Mouse (Mus musculus) neural tube, embryonic 12.5 days (tissue): Measurements from ENCODE around the gene Car14. TPM values are rescaled to one million over a fixed set of nuclear protein-coding genes. Genes with fewer than 3 reads are reported as not detected.
"Not testable (repeated sequence)": the region's sequence is repeated elsewhere in the genome, so short reads cannot be mapped to it uniquely, and the experiment has no call there.

Experiments
- ATAC-seq: fragments of 200-750 bp; cut with Nextera tagmentation; 2 replicates; pipeline ENCODE4 v1.8.0; 2017; ENCODE audit warnings: low read depth, mild to moderate bottlenecking, moderate TSS enrichment, moderate library complexity; ENCODE audit not compliant: low FRiP score
- H3K27ac ChIP-seq: fragments of 300-500 bp; sonication (generic); 2 replicates; pipeline ENCODE4 v1.5.1; 2016
- H3K27me3 ChIP-seq: fragments of 300-500 bp; sonication (generic); replicated peaks from 2 replicates; pipeline ENCODE4 v1.6.1; 2016; ENCODE audit warnings: mild to moderate bottlenecking
- H3K36me3 ChIP-seq: fragments of 300-500 bp; sonication (generic); 2 replicates; pipeline ENCODE4 v1.6.1; 2016; ENCODE audit warnings: mild to moderate bottlenecking
- H3K4me1 ChIP-seq: fragments of 300-500 bp; sonication (generic); 2 replicates; pipeline ENCODE4 v1.6.1; 2016
- H3K4me2 ChIP-seq: fragments of 300-500 bp; sonication (generic); replicated peaks from 2 replicates; pipeline ENCODE4 v1.6.1; 2016; ENCODE audit warnings: mild to moderate bottlenecking
- H3K4me3 ChIP-seq: fragments of 300-500 bp; sonication (generic); 2 replicates; pipeline ENCODE4 v1.5.1; 2016
- H3K9ac ChIP-seq: fragments of 300-500 bp; sonication (generic); 2 replicates; pipeline ENCODE4 v1.6.1; 2016; ENCODE audit warnings: mild to moderate bottlenecking
- H3K9me3 ChIP-seq: fragments of 300-500 bp; sonication (generic); 2 replicates; pipeline ENCODE4 v1.6.1; 2016; ENCODE audit warnings: mild to moderate bottlenecking
- WGBS: fragments of 180-500 bp; shearing (Covaris S2); methylation state at CpG from one replicate; pipeline ENCODE4 v1.1.7; 2016; 5-methylcytosine and 5-hydroxymethylcytosine counted together
- polyA plus RNA-seq: library from polyadenylated mRNA; unstranded; fragments of >200 nt; fragmentation: Nextera tagmentation; extraction: Ambion mirVana; gene quantifications from 2 replicates; pipeline ENCODE4 v1.2.1, GENCODE M21; 2016

Gene Car14
- 8.6 and 9.3 TPM in 2 replicates for polyA plus RNA-seq

DNA sequence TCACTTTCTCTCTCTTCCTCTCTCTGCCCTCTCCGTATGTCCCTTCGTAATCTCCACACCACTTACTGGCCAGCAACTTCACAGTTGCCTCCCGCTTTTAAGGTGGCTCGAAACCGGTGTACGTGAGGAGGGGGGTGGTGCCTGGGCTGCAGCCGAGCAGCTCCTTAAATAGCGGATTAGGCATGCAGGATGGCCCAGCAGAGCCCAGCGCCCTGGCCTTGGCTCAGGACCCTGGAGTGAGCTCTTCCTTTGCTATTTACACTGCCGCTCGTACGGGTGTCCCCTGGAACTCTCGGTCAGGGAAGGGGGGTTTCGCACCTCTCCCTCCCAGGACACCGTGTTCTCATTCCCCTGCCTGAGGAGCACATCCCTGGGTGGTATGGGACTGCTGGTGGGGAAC, at the start of gene Car14:
Gene Car14 (minus strand): TSS at position 124 of the 400 bp plus-strand sequence.
- Histone ChIP-seq H3K27ac (no peak within 1 kb of the TSS), H3K27me3 (no peaks in the 10 kb centered on the region), H3K4me3 (peak within 1 kb of the TSS; percentile 28), H3K9ac (peak within 1 kb of the TSS; percentile 52), H3K9me3 (no peaks in the 10 kb centered on the region), H3K36me3 (no peaks in the 10 kb centered on the region), H3K4me2 (peak within 1 kb of the TSS; percentile 83), H3K4me1 (peaks cover 25% of the 10 kb centered on the region)
- under 1% methylated on average over 15 of the region's 15 CpGs for WGBS
- ATAC-seq, result peak; percentile 43

DNA sequence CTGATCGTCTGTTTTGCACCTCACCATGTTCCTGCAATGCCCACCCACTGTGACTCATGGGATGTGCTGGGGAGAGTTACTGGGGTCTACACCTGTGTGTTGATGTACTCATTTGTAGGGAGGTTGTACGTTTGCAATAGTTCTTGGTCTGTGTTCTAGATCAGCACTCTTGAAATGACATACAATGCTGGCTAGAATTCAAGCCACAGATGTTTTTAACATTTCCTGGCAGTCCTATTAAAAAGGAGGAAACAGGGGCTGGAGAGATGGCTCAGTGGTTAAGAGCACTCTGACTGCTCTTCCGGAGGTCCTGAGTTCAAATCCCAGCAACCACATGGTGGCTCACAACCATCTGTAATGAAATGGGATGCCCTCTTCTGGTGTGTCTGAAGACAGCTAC, 49.0 kb upstream of the Car14 start:
- Histone ChIP-seq H3K27me3 (no peaks in the 10 kb centered on the region), H3K9ac (no peak overlapping the region), H3K9me3 (no peaks in the 10 kb centered on the region), H3K4me3 (no peak overlapping the region), H3K4me1 (no peaks in the 10 kb centered on the region), H3K4me2 (no peak overlapping the region), H3K27ac (no peak overlapping the region), H3K36me3 (no peaks in the 10 kb centered on the region)
- WGBS, result 70% methylated on average over 3 of the region's 3 CpGs
- ATAC-seq, result no peak

DNA sequence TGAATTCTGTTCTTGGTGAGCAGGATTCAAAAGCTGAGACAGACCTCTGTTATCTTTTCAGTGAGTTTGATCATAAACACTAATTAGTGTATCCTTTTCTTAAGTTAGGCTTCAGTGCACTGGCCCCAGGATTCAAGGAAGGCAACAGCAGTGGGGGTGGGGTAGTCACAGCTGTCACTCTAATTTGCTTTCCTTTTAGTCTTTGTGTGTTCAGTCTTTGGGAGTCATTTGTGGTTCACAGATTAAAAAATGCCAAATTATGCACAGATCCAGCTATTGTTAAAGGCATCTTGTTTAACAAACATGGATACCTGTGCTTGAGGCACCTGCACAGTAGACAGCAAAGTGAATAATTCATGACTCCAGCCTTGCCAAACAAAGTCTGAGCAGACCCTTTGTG, 48.5 kb upstream of the Car14 start:
- no peak for ATAC-seq
- Histone ChIP-seq H3K4me2 (no peak overlapping the region), H3K27ac (no peak overlapping the region), H3K9ac (no peak overlapping the region), H3K36me3 (no peaks in the 10 kb centered on the region), H3K4me1 (no peaks in the 10 kb centered on the region), H3K9me3 (no peaks in the 10 kb centered on the region), H3K27me3 (no peaks in the 10 kb centered on the region), H3K4me3 (no peak overlapping the region)

DNA sequence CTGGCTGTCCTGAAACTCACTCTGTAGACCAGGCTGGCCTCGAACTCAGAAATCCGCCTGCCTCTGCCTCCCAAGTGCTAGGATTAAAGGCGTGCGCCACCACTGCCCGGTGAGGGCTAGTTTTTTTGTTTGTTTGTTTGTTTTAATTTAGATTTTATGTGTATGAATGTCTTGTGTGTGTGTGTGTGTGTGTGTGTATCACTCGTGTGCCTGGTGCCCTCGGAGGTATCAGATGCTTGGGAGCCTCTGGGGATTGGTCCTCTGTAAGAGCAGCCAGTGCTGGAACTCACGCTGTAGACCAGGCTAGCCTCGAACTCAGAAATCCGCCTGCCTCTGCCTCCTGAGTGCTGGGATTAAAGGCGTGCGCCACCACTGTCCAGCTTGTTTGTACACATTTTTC, 47.1 kb upstream of the Car14 start:
- peak overlapping the region; percentile 96 for H3K27ac ChIP-seq
- peak overlapping the region; percentile 69 for H3K4me2 ChIP-seq
- peak overlapping the region; percentile 48 for H3K4me3 ChIP-seq
- not testable (repeated sequence) for H3K36me3 ChIP-seq, H3K4me1 ChIP-seq, H3K27me3 ChIP-seq, H3K9me3 ChIP-seq
- H3K9ac ChIP-seq, result peak overlapping the region; percentile 65
- peak; percentile 18; the same call in 1 of the 2 replicates for ATAC-seq
- 76% methylated on average over 12 of the region's 12 CpGs for WGBS

DNA sequence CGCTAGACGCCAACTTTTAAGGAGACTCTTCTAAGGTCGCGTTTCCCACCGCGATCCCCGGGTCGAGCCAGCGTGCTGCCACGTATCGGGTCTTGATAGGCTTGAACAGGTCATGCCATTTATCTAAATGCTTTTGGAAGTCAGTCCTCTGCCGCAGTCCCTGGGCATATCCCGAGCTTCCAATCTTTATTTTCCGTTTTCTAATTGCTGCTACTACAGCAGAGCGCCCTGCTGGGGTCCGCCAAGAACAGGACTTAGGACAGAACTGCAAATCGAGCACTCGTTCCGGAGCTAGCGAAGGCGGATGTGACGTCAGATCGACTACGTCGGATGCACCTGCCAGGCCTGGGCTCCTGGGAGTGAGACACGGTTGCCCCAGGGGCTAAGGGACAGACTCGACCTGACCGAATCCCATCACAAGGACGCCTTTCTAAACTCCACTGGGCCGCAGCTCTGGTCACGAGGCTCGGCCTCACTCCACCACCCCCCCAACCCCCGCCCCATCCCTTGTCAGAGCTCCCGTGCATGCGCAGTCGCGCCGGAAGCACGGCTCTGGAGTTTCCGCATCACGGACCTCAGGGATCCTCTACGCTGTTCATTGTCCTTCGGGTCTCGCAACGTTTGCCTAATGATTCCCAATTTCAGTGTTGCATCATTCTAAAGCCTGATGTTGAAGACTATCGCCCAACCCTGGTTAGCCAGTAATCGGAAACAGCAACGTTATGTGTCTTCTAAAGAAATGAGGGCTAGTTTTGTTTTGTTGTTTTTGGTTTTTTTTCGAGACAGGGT, 46.5 kb upstream of the Car14 start:
- Histone ChIP-seq H3K36me3 (peaks cover 13% of the 10 kb centered on the region), H3K27me3 (no peaks in the 10 kb centered on the region), H3K4me2 (peak overlapping the region; percentile 69), H3K4me3 (peak overlapping the region; percentile 48), H3K27ac (peak overlapping the region; percentile 96), H3K4me1 (no peaks in the 10 kb centered on the region), H3K9ac (peak overlapping the region; percentile 65), H3K9me3 (no peaks in the 10 kb centered on the region)
- peak; percentile 96 for ATAC-seq
- WGBS, result 2% methylated on average over 49 of the region's 49 CpGs

DNA sequence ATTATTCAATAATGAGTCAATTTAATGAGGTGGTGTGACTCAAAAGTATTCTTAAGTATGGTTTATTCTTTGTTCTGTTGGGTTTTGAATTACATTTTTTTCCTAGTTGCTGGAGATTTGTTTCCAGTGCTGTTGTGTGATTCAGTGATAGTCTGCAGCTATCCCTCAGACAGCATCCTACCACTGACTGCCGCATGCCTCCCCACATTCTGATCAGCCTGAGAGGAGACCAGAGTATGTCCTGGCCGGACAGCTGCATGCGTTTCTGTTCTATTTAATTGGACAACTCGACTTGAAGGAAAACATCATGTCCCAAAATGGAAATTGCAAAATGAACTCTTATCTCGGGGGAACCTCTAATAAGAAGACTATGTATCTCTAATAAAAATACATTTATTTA, 43.8 kb upstream of the Car14 start:
- H3K4me3 ChIP-seq, result no peak overlapping the region
- no peaks in the 10 kb centered on the region for H3K4me1 ChIP-seq
- H3K9ac ChIP-seq, result no peak overlapping the region
- 91% methylated on average over 5 of the region's 5 CpGs for WGBS
- H3K9me3 ChIP-seq, result no peaks in the 10 kb centered on the region
- H3K36me3 ChIP-seq, result peaks cover 32% of the 10 kb centered on the region
- no peak for ATAC-seq
- H3K27me3 ChIP-seq, result no peaks in the 10 kb centered on the region
- H3K4me2 ChIP-seq, result no peak overlapping the region
- H3K27ac ChIP-seq, result no peak overlapping the region

DNA sequence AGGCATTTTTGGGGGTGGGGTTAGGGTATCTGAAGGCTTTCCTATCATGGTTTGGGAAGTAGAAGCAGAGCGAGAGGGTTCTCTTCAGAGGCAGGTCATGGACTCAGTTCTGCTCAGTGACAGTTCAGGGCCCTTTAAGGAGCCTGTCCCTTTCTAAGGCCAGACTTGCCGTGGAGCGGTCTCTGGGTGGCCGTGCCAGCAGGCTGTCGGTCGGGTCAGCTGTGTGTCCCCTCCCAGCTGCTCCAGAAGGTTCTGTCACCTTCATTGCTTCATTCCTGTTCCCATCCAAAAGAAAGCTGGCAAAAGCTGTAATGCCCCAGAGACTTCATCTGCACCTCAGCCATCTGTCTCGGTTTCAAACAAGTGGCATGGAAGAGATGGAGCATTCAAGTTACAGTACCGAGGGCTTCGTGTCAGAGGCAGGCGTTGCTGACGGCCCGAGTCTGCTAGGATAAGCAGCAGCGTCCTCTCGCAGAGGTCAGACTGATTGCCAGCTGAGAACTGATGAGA, 41.3 kb upstream of the Car14 start:
- H3K4me1 ChIP-seq, result no peaks in the 10 kb centered on the region
- no peak overlapping the region for H3K27ac ChIP-seq
- H3K4me2 ChIP-seq, result no peak overlapping the region
- no peak for ATAC-seq
- peaks cover 53% of the 10 kb centered on the region for H3K36me3 ChIP-seq
- 87% methylated on average over 14 of the region's 14 CpGs for WGBS
- no peak overlapping the region for H3K4me3 ChIP-seq
- no peak overlapping the region for H3K9ac ChIP-seq
- no peaks in the 10 kb centered on the region for H3K9me3 ChIP-seq
- H3K27me3 ChIP-seq, result no peaks in the 10 kb centered on the region

DNA sequence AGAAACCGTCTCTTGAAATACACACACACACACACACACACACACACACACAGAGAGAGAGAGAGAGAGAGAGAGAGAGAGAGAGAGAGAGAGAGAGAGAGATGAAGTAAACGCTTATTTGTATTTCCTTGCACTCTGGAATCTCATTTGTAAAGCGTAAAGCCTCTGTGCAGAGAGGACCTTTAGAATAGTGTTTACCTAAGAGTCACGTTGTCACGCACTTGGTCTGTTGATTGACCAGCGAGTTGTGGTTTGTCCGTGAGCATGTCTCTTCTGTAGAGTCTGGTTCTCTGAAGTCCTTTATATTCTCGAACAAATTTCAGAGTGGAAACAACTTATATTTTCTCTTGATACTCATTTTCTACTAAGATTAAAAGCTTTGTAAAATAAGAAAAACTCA, 40.3 kb upstream of the Car14 start:
- no peak overlapping the region for H3K4me3 ChIP-seq
- H3K27ac ChIP-seq, result no peak overlapping the region
- no peak overlapping the region for H3K4me2 ChIP-seq
- no peaks in the 10 kb centered on the region for H3K9me3 ChIP-seq
- no peak for ATAC-seq
- H3K4me1 ChIP-seq, result no peaks in the 10 kb centered on the region
- 92% methylated on average over 8 of the region's 8 CpGs for WGBS
- no peaks in the 10 kb centered on the region for H3K27me3 ChIP-seq
- H3K9ac ChIP-seq, result no peak overlapping the region
- H3K36me3 ChIP-seq, result peaks cover 63% of the 10 kb centered on the region

DNA sequence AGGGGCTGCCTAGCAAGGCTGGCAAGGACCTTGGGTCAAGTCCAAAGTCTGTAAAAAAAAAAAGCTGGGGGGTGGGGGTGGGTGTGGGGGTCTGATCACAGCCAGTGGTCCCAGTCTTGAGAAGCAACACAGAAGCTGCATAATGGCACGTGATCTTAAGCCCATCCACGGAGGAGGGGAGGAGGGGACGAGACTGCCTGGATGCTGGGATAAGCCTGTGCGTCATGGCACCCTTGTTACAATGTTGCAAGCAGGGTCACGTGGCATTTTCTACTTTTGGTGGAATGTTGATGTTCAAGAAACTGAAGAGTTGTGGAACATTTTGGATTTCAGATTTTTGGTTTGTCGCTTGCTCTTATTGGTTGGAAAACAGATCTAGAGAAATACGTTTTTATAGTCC, 38.7 kb upstream of the Car14 start:
- H3K9ac ChIP-seq, result no peak overlapping the region
- no peak overlapping the region for H3K27ac ChIP-seq
- no peak overlapping the region for H3K4me2 ChIP-seq
- no peak for ATAC-seq
- no peaks in the 10 kb centered on the region for H3K9me3 ChIP-seq
- peaks cover 78% of the 10 kb centered on the region for H3K36me3 ChIP-seq
- H3K4me1 ChIP-seq, result no peaks in the 10 kb centered on the region
- H3K4me3 ChIP-seq, result no peak overlapping the region
- H3K27me3 ChIP-seq, result no peaks in the 10 kb centered on the region
- WGBS, result 93% methylated on average over 7 of the region's 7 CpGs

DNA sequence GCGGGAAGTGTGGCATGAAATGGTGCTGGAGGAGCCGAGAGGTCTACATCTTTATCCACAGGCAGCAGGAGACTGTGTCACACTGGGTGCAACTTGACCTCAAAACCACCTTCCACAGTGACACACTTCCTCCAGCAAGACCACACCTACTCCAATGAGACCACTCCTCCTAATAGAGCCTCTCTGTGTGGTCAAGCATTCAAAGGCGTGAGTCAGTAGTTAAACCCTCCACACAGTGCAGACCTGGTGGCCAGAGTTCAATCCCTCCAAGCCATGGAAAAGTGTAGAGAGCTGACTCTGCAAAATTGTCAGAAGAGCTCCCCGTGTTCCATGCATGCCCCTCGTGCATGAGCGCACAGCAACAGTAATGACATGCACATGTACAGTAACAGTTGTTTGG, 38.3 kb upstream of the Car14 start:
- ATAC-seq, result no peak
- WGBS, result 85% methylated on average over 6 of the region's 6 CpGs
- Histone ChIP-seq H3K4me2 (no peak overlapping the region), H3K36me3 (peaks cover 83% of the 10 kb centered on the region), H3K9ac (no peak overlapping the region), H3K4me1 (no peaks in the 10 kb centered on the region), H3K4me3 (no peak overlapping the region), H3K27me3 (no peaks in the 10 kb centered on the region), H3K9me3 (no peaks in the 10 kb centered on the region), H3K27ac (no peak overlapping the region)

DNA sequence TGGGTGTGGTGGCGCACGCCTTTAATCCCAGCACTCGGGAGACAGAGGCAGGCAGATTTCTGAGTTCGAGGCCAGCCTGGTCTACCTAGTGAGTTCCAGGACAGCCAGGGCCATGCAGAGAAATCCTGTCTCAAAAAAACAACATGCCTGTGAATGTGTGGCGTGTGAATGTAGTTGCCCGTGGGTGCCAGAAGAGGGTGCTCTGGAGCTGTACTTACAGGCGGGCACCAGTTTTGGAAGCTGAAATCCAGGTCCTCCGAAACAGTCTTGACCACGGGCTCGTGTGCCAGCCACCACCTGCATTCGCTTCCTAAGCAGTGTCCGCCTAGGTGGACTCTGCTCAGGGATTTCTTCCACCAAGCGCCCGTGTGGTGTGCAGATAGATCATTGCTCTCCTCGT, 34.3 kb upstream of the Car14 start:
- H3K9me3 ChIP-seq, result no peaks in the 10 kb centered on the region
- H3K4me2 ChIP-seq, result no peak overlapping the region
- peaks cover 82% of the 10 kb centered on the region for H3K36me3 ChIP-seq
- no peak overlapping the region for H3K4me3 ChIP-seq
- H3K27ac ChIP-seq, result no peak overlapping the region
- no peaks in the 10 kb centered on the region for H3K27me3 ChIP-seq
- 96% methylated on average over 15 of the region's 15 CpGs for WGBS
- no peaks in the 10 kb centered on the region for H3K4me1 ChIP-seq
- ATAC-seq, result no peak
- no peak overlapping the region for H3K9ac ChIP-seq

DNA sequence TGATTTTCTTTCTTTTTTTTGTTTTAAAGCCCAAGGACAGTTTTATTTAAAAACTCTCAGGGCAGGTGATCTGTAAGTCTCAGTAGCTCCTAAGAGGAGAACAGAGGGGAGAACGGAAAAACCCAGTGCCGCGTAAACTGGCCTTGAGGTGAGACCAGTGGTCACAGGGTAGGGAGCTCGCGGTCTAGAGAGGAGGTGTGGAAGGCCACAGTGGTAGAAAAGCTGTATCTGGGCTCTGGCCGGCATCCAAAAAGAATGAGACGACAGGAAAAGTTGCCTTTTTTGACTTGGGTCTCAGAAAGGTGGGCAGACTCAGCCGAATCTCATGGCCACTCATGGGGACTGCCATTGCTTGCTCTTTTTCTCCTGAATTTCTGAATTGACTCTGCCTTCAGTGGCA, 33.7 kb upstream of the Car14 start:
- Histone ChIP-seq H3K4me2 (no peak overlapping the region), H3K27me3 (no peaks in the 10 kb centered on the region), H3K4me1 (no peaks in the 10 kb centered on the region), H3K4me3 (no peak overlapping the region), H3K36me3 (peaks cover 85% of the 10 kb centered on the region), H3K27ac (no peak overlapping the region), H3K9me3 (no peaks in the 10 kb centered on the region), H3K9ac (no peak overlapping the region)
- ATAC-seq, result no peak
- WGBS, result 98% methylated on average over 8 of the region's 8 CpGs

DNA sequence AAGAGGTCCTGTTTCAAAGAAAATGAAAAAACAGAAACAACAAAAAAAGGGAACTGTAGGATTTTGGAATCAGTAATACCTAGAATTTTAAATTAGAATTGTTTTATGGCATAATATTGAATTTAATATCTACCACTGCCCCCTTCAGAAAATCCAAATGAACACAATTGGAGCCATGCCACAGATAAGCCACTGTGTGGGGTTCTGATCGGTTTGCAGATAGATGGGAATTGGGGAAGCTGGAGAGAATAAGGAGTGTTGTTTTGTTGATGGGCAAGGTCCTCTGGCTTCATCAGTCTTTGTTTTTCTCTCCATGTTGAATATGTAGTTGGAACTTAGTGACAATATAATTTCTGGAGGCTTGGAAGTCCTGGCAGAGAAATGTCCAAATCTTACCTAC, 30.0 kb upstream of the Car14 start:
- WGBS, result 92% methylated on average over 1 of the region's 1 CpGs
- Histone ChIP-seq H3K4me2 (no peak overlapping the region), H3K4me3 (no peak overlapping the region), H3K27ac (no peak overlapping the region), H3K4me1 (peaks cover 13% of the 10 kb centered on the region), H3K36me3 (peaks cover 55% of the 10 kb centered on the region), H3K9ac (no peak overlapping the region), H3K9me3 (no peaks in the 10 kb centered on the region), H3K27me3 (no peaks in the 10 kb centered on the region)
- no peak for ATAC-seq
